Mouse (Mus musculus): ENCODE measurements at regions not wholly inside any gene's neighbourhood (a gene's known extent, or its start where the extent isn't known, plus 50 kb on each side); places are given as distances from the start of the nearest gene placed in this dataset.
"Not testable (repeated sequence)": the region's sequence is repeated elsewhere in the genome, so short reads cannot be mapped to it uniquely, and the experiment has no call there.

DNA sequence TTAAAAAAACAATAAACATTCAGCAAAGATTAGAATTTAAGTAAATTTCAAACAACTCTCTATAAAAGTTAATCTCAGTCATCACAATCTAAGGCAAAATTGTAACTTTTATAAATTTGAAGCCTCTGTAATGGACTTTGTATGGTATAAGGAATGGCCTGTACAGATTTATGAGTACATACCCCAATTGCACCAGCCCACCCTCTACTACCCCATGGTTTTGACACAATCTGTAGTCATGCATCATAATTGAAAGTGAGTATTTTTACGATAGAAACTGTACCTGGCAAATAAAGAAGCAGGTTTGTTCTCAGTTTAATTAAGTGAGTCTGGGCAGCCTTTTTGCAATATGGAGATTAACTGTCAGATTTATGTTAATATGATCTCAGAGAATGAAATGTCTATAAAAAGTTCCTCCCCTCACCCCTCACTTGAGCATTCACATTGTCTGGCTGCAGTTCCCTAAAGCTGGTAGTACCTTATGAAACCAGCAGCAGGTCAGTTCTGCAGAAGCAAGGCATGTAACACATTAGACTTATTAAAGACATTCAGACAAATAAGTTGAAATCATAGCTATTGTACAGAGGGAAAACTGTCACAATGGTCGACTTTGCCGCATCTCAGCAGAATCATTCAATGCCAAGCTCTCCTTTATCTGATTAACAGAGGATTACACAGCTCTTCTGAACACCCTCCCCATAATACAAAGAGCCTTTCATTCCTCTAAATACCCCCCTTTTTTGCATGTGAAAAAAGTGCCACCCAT, 505.2 kb downstream of the Cypt12 start:
- no peaks in the 10 kb centered on the region for H3K27me3 ChIP-seq (replicated peaks)
- no peaks in the 10 kb centered on the region for H3K36me3 ChIP-seq
- no peaks in the 10 kb centered on the region for H3K9me3 ChIP-seq (replicated peaks)
- H3K4me3 ChIP-seq: no peak overlapping the region
- H3K4me2 ChIP-seq: no peak overlapping the region
- no peak for ATAC-seq
- 81% methylated on average over 3 of the region's 3 CpGs for WGBS (ENCODE audit: insufficient replicate concordance)
- H3K4me1 ChIP-seq: no peaks in the 10 kb centered on the region
- no peak overlapping the region for H3K27ac ChIP-seq
- no peak overlapping the region for H3K9ac ChIP-seq

DNA sequence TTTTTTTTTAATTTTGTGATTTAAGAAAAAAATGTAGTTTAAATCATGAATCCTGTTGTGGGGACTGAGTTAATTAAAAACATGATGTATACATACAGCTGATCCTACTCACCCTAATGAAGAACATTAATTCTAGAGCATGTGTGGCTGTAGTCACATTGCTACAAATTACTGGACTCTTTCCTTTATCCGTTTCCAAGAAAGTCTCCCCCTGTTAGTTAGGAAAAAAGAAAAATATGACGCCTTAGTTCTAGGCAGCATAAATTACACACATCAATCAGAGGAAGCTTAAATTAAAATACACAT, 505.7 kb downstream of the Cypt12 start:
- Histone ChIP-seq H3K27ac (no peak overlapping the region), H3K9ac (no peak overlapping the region), H3K27me3 (replicated peaks) (no peaks in the 10 kb centered on the region), H3K4me1 (no peaks in the 10 kb centered on the region), H3K9me3 (replicated peaks) (no peaks in the 10 kb centered on the region), H3K4me2 (no peak overlapping the region), H3K36me3 (no peaks in the 10 kb centered on the region), H3K4me3 (no peak overlapping the region)
- WGBS (ENCODE audit: insufficient replicate concordance): 76% methylated on average over 2 of the region's 2 CpGs
- ATAC-seq: no peak

DNA sequence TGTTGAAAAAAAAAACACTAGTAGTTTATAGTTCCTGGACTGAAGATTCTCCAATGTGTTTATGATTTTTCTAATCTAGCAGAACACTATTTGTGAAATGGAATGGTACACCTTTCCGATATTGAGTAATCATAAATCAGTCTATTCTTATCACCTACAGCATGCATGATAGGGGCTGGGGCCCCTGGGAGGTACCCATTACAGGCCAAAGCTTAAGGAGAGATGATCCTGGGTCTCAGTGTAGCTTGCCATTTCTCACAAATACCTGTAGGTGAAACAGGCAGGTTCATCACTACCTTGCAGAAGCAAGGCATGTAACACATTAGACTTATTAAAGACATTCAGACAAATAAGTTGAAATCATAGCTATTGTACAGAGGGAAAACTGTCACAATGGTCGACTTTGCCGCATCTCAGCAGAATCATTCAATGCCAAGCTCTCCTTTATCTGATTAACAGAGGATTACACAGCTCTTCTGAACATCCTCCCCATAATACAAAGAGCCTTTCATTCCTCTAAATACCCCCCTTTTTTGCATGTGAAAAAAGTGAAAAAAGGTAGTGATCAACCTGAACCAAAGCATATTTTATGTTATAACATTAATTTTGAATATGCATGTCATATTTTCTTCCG, 506.5 kb downstream of the Cypt12 start:
- not testable (repeated sequence) for ATAC-seq; H3K36me3 ChIP-seq; H3K4me3 ChIP-seq; H3K4me2 ChIP-seq; H3K9me3 ChIP-seq (replicated peaks); H3K9ac ChIP-seq; H3K27me3 ChIP-seq (replicated peaks); H3K27ac ChIP-seq; H3K4me1 ChIP-seq
- WGBS (ENCODE audit: insufficient replicate concordance): 78% methylated on average over 4 of the region's 4 CpGs

DNA sequence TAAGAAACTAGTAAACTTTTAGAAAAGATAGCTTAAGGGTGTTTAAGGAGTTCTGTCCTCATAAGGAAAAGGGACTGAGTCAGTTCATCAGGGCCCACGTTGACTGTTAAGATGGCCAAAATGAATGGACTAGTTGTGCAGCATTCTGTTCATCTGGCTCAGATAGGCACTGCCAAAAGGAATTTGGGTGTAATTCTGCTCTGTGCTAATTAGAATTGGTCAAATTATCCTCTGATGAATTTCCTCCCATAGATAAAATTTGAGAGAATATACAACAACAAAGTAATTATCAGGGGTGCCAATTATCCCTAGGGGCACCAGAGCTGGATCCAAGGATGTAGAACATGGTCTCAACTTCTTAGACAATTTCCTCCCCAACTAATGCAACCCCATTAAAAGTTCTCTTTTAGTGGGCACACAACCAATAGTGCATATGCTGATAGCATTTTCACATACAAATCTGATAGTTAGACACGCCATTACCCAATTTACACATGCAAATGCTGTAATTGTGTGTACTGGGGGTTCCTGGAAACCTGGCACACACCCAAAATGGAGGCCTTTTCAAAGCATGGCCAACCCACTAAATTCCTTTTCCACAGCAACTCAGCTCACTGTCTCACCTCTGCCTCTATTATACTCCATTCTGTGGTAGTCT, 508.0 kb downstream of the Cypt12 start:
- no peaks in the 10 kb centered on the region for H3K4me1 ChIP-seq
- H3K36me3 ChIP-seq: no peaks in the 10 kb centered on the region
- H3K9me3 ChIP-seq (replicated peaks): no peaks in the 10 kb centered on the region
- H3K4me2 ChIP-seq: no peak overlapping the region
- H3K27me3 ChIP-seq (replicated peaks): no peaks in the 10 kb centered on the region
- ATAC-seq: no peak
- H3K9ac ChIP-seq: no peak overlapping the region
- no peak overlapping the region for H3K27ac ChIP-seq
- H3K4me3 ChIP-seq: no peak overlapping the region
- WGBS (ENCODE audit: insufficient replicate concordance): 75% methylated on average over 2 of the region's 2 CpGs

DNA sequence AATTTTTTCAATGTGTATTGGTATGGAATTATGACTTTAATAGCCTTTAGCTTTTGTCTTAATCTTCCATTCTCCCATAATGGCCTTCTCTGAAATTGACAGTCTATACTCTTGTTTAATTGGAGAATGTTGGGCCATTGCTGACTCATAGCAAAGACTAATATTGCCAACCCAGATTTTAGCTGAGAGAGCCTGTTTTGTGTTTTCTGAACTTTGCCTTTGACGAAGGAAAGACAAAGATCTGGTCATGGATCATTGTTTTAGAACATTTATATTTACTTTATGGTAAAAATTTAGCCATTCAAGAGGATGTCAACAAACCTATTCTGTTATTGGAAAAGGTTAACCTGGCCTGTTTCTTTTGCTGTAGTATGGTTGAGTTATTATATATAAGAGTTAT, 512.1 kb downstream of the Cypt12 start:
- Histone ChIP-seq H3K9ac (no peak overlapping the region), H3K36me3 (no peaks in the 10 kb centered on the region), H3K4me2 (no peak overlapping the region), H3K27ac (no peak overlapping the region), H3K27me3 (replicated peaks) (no peaks in the 10 kb centered on the region), H3K4me1 (no peaks in the 10 kb centered on the region), H3K4me3 (no peak overlapping the region), H3K9me3 (replicated peaks) (no peaks in the 10 kb centered on the region)
- WGBS (ENCODE audit: insufficient replicate concordance): 60% methylated on average over 1 of the region's 1 CpGs
- ATAC-seq: no peak

DNA sequence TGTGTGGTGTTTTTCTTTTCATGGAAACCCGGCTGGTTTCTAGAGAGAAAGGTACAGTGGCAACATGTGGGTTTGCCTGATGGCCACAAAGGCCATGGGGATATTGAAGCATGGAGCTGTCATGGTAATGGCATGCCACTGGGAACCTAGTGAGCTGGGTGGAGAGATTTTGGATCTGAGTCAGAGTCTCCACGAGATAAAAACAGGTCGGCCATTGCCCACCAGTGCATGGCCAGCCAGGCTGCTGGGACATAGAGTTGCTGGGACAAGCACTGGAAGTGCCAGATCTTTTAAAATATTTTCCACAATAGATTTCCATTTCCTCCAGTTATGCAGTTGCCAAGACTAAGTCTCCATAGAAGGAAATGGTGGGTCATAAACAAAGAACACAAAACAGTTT, 523.6 kb downstream of the Cypt12 start:
- H3K27me3 ChIP-seq (replicated peaks): no peaks in the 10 kb centered on the region
- 60% methylated on average over 3 of the region's 3 CpGs for WGBS (ENCODE audit: insufficient replicate concordance)
- H3K9me3 ChIP-seq (replicated peaks): no peaks in the 10 kb centered on the region
- H3K27ac ChIP-seq: no peak overlapping the region
- no peaks in the 10 kb centered on the region for H3K4me1 ChIP-seq
- no peak for ATAC-seq
- no peak overlapping the region for H3K4me3 ChIP-seq
- H3K36me3 ChIP-seq: no peaks in the 10 kb centered on the region
- no peak overlapping the region for H3K4me2 ChIP-seq
- no peak overlapping the region for H3K9ac ChIP-seq

DNA sequence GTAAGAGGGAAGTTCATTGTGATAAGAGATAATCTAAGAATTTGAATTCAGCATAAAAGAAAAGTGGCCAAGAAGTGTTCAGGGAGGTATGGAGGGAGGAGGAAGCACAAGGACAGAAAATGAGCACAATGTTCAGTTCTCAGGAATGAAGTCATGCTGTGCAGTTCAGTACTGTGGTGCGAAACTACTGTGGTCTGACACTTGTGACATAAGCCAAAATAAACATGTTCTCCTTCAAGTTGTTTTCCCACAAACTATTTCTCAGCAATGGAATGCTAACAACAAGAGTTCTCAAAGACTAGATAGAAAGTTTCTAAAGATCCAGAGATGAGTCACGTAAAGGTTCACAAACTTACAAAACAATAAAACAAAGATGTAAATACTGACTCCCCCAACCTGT, 531.3 kb downstream of the Cypt12 start:
- ATAC-seq: no peak
- Histone ChIP-seq H3K9ac (no peak overlapping the region), H3K36me3 (no peaks in the 10 kb centered on the region), H3K4me1 (no peaks in the 10 kb centered on the region), H3K27ac (no peak overlapping the region), H3K4me3 (no peak overlapping the region), H3K9me3 (replicated peaks) (no peaks in the 10 kb centered on the region), H3K27me3 (replicated peaks) (no peaks in the 10 kb centered on the region), H3K4me2 (no peak overlapping the region)
- WGBS (ENCODE audit: insufficient replicate concordance): 68% methylated on average over 2 of the region's 2 CpGs

DNA sequence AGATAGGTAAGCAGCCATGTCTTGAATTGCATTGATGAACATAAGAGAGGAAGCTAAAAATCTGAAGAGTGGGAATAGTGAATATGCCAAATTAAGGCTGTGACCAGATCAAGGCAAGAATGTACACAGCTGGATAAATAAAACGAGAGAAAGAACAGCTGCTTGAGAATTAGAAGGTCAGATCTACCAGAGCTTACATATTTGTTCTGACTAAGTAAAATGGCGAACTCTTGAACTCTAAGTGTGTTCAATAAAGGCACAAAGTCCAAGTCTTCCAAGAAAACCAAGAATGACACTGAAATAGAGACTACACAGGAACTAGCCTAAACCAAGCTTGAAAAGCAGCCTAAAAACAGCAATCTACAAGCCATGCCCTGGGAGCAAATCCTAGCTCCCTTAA, 533.8 kb downstream of the Cypt12 start:
- Histone ChIP-seq H3K9ac (no peak overlapping the region), H3K4me2 (no peak overlapping the region), H3K9me3 (replicated peaks) (no peaks in the 10 kb centered on the region), H3K36me3 (no peaks in the 10 kb centered on the region), H3K4me1 (no peaks in the 10 kb centered on the region), H3K27me3 (replicated peaks) (no peaks in the 10 kb centered on the region), H3K27ac (no peak overlapping the region), H3K4me3 (no peak overlapping the region)
- 55% methylated on average over 2 of the region's 2 CpGs for WGBS (ENCODE audit: insufficient replicate concordance)
- ATAC-seq: no peak

DNA sequence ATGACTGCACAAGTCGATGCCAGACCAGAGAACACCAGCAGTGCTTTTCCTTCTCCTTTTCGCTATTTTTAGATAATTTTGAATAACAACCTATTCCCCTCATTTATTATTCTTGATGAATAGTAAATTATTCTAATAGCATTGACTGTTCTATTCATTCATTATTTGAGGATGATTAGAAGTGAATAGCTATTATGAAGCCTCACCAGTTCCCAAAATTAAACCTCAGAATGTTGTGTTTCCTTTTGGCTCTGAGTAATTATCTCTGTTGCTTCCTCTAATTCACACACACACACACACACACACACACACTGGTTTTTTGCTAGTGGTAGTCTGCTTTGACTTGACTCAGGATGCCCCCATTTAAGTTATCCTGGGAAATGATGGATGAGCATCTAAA, 540.7 kb downstream of the Cypt12 start:
- Histone ChIP-seq H3K4me1 (no peaks in the 10 kb centered on the region), H3K36me3 (no peaks in the 10 kb centered on the region), H3K9me3 (replicated peaks) (no peaks in the 10 kb centered on the region), H3K27ac (no peak overlapping the region), H3K9ac (no peak overlapping the region), H3K4me2 (no peak overlapping the region), H3K4me3 (no peak overlapping the region), H3K27me3 (replicated peaks) (no peaks in the 10 kb centered on the region)
- WGBS (ENCODE audit: insufficient replicate concordance): 56% methylated on average over 2 of the region's 2 CpGs
- ATAC-seq: no peak

DNA sequence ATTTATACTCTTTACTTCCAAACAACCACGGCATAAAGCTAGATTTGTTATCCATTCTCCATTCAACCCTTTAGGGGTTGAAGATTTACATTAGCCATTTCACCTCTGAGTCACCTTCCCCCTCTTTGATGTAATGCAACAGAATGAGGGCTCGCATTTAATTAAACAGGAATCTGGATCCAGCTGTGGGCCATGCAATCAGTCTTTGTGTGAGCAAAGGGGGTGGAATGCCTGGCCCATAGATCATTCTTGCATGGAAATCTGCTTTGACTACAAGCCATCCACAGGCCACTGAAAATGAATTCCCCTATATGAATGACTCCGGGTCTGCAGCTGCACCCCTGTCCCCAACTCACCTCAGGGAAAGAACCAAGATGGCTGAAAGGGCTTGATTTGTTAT, 574.4 kb downstream of the Cypt12 start:
- Histone ChIP-seq H3K27ac (no peak overlapping the region), H3K9me3 (replicated peaks) (no peaks in the 10 kb centered on the region), H3K4me2 (no peak overlapping the region), H3K36me3 (no peaks in the 10 kb centered on the region), H3K4me3 (no peak overlapping the region), H3K9ac (no peak overlapping the region), H3K27me3 (replicated peaks) (no peaks in the 10 kb centered on the region), H3K4me1 (no peaks in the 10 kb centered on the region)
- 58% methylated on average over 3 of the region's 3 CpGs for WGBS (ENCODE audit: insufficient replicate concordance)
- ATAC-seq: no peak

DNA sequence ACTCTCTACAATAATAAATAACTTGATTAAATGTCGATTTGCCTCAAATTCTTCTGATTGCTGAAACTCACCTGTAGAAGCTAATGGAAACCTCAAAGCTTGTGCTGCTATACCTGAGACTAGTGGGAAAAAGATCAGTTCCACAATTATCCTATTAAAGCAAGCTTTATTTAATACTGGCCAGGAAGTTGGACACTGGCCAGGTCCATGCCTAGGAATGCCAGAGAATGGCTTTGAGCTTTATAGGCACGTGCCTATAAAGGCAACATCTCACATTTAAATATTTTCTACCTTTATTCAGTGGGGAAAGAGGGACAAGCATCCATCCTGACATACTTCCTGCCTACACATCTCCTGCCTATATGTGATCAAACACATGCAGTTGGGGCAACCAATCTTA, 575.8 kb downstream of the Cypt12 start:
- no peak for ATAC-seq

DNA sequence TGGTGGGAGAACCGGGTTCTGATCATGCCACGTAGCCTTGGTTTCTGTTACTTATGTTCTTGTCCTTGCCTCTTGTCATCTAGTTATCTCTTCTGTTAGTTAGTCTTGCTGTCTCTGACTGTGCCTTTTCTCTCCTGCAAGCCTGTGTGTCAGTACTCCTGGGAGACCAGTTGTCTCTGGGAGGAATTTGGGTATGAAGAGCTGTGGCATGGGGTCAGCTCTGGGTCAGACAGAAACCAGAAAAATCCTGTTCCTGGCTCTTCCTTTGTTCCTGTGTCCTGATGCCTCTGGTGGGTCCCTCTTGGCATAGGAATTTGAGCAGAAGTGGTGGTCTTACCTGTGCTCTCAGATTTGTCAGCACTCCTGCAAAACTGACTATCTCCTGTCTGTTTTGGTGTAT, 609.0 kb downstream of the Cypt12 start:
- H3K4me2 ChIP-seq: no peak overlapping the region
- no peak overlapping the region for H3K27ac ChIP-seq
- H3K27me3 ChIP-seq (replicated peaks): no peaks in the 10 kb centered on the region
- H3K4me1 ChIP-seq: no peaks in the 10 kb centered on the region
- no peak for ATAC-seq
- no peaks in the 10 kb centered on the region for H3K9me3 ChIP-seq (replicated peaks)
- H3K4me3 ChIP-seq: no peak overlapping the region
- H3K9ac ChIP-seq: no peak overlapping the region
- H3K36me3 ChIP-seq: no peaks in the 10 kb centered on the region
- WGBS (ENCODE audit: insufficient replicate concordance): 86% methylated on average over 2 of the region's 2 CpGs

More for the DNA sequence above, 575.8 kb downstream of the Cypt12 start:
- H3K9me3 ChIP-seq (replicated peaks): no peaks in the 10 kb centered on the region
- no peak overlapping the region for H3K4me2 ChIP-seq
- no peak overlapping the region for H3K4me3 ChIP-seq
- no peak overlapping the region for H3K9ac ChIP-seq
- H3K36me3 ChIP-seq: no peaks in the 10 kb centered on the region
- H3K27ac ChIP-seq: no peak overlapping the region
- 66% methylated on average over 2 of the region's 2 CpGs for WGBS (ENCODE audit: insufficient replicate concordance)
- H3K27me3 ChIP-seq (replicated peaks): no peaks in the 10 kb centered on the region
- H3K4me1 ChIP-seq: no peaks in the 10 kb centered on the region
